Mouse (Mus musculus): ENCODE results near the gene Ankrd45.

DNA sequence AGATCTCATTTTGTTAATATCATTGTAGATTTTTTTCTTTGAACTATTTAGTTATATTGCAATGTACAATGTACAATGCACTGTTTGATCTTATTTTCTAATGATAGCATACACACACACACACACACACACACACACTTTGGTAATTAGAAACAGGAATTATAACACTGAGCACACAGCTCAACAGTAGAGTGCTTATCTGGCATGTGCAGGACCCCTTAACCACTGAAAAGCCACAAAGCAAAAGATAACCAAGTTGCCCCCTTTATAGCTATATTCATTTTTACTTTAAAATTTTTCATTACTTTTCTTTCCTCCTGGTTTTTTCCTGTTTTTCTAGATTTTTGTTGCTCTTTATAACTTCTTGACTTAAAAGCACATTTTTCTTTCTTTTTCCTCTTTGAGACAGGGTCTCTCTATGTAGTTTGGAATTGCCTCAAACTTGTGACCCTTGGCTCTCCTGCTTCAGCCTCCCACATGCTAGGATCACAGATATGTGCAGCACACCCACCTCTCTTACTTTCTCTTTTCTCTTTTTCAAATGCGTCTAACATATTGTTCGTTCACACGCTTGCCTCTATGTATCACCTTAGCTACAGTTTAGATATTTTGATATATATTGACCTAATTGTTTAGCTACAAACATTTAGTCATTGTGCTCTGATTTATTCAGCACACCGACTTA, 42.6 kb upstream of the Ankrd45 start:
- TF ChIP-seq CTCF (IDR thresholded peaks at IDR 0.05; ENCODE audit: borderline replicate concordance, extremely low read depth, insufficient read depth, insufficient read length) (no peak), POLR2A (IDR thresholded peaks at IDR 0.05; ENCODE audit: borderline replicate concordance, extremely low read depth, insufficient read depth, insufficient read length, poor library complexity, severe bottlenecking) (no peak)
